Mouse (Mus musculus) liver, adult 2 months (tissue): ENCODE data around the gene Cap1. TPM values are rescaled to one million over a fixed set of nuclear protein-coding genes. Genes with fewer than 3 reads are reported as not detected.
A peak's percentile ranks its signal among the peaks of the same experiment; 100 is the strongest.

ENCODE experiments used
- DNase-seq: peaks from one replicate; pipeline ENCODE4 v3.0.0-alpha.2; 2011; ENCODE audit warnings: low read depth, low spot score; ENCODE audit errors: extremely low read depth
- H3K27ac ChIP-seq: fragments of 200-500 bp; replicated peaks from 2 replicates; pipeline ENCODE4 v1.5.1; 2012; ENCODE audit warnings: low read depth, mild to moderate bottlenecking, control low read depth, inconsistent platforms, low read length; ENCODE audit not compliant: insufficient read depth
- H3K27me3 ChIP-seq: fragments of 200-500 bp; 2 replicates; pipeline ENCODE4 v1.6.1; 2012; ENCODE audit warnings: mild to moderate bottlenecking, moderate library complexity, low read length, inconsistent platforms; ENCODE audit not compliant: control insufficient read depth, insufficient read depth
- H3K36me3 ChIP-seq: fragments of 200-500 bp; 2 replicates; pipeline ENCODE4 v1.6.1; 2012; ENCODE audit warnings: low read length, inconsistent platforms; ENCODE audit not compliant: control insufficient read depth, insufficient read depth
- H3K4me1 ChIP-seq: fragments of 200-500 bp; 2 replicates; pipeline ENCODE4 v1.6.1; 2011; ENCODE audit warnings: low read length; ENCODE audit not compliant: control insufficient read depth, insufficient read depth
- H3K4me3 ChIP-seq: fragments of 200-500 bp; 2 replicates; pipeline ENCODE4 v1.5.1; 2011; ENCODE audit warnings: low read depth, mild to moderate bottlenecking, control low read depth, low read length, moderate library complexity; ENCODE audit not compliant: insufficient read depth
- H3K79me2 ChIP-seq: fragments of 200-500 bp; 2 replicates; pipeline ENCODE4 v1.6.1; 2012; ENCODE audit warnings: inconsistent platforms, mild to moderate bottlenecking, low read length, moderate library complexity; ENCODE audit not compliant: control insufficient read depth, insufficient read depth
- H3K9ac ChIP-seq: fragments of 200-500 bp; 2 replicates; pipeline ENCODE4 v1.6.1; 2012; ENCODE audit warnings: low read depth, mild to moderate bottlenecking, control low read depth, inconsistent platforms, low read length
- CTCF ChIP-seq: fragments of 200-500 bp; IDR thresholded peaks from 2 replicates; pipeline ENCODE4 v1.5.1; 2011; ENCODE audit warnings: low read depth, low read length, control low read depth
- POLR2A ChIP-seq: fragments of 200-500 bp; IDR thresholded peaks from 2 replicates; pipeline ENCODE4 v1.6.1; 2011; ENCODE audit warnings: low read length, control low read depth; ENCODE audit not compliant: insufficient read depth; ENCODE audit errors: extremely low read depth
- WGBS: fragments of 180-500 bp; shearing (Covaris S2); methylation state at CpG from one replicate; pipeline ENCODE4 v1.1.7; 2018; 5-methylcytosine and 5-hydroxymethylcytosine counted together
- polyA plus RNA-seq: library from polyadenylated mRNA; depleted of rRNA; stranded (reverse); fragments of >200 nt; gene quantifications from 2 replicates; pipeline ENCODE4 v1.2.3, GENCODE M21; 2012
- total RNA-seq: library from RNA; depleted of rRNA; stranded (reverse); fragments of >200 nt; gene quantifications from 2 replicates; pipeline ENCODE4 v1.2.3, GENCODE M21; 2014

Cap1 gene
- total and polyA plus RNA-seq, 2 experiments: 38.2 to 52.6 TPM

DNA sequence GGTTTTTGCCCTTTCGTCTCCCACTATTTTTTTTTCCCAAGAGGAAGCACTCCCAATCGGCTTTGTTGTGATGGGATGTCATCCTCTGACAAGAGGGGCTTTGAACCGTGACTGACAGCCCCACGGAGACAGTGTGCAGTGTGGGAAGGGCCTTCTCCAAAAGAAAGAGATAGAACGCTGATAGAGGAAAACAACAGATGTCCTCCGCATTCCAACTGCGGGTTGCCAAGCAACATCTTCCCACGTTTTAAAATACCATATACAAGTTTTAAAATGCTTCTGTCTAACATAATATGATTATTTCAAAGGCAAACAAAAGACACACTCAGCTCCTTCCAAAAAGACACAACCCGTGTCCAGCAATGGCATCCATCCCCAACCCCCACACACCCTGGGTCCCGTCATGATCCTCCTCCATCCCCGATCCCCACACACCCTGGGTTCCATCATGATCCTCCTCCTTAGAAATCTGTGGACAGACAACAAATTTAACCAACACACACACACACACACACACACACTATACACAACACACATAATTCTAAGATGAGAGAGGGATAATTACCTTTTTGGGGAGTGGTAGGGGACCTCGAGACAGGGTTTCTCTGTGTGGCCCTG is 23.8 kb upstream of the Cap1 start:
- Histone ChIP-seq H3K9ac (no peak overlapping the region), H3K4me3 (no peak overlapping the region), H3K36me3 (no peaks in the 10 kb centered on the region), H3K79me2 (no peaks in the 10 kb centered on the region), H3K27ac (no peak overlapping the region), H3K27me3 (no peaks in the 10 kb centered on the region), H3K4me1 (no peaks in the 10 kb centered on the region)
- WGBS: 63% methylated on average over 12 of the region's 12 CpGs
- no peak for TF ChIP-seq CTCF
- TF ChIP-seq POLR2A: no peak
- no peak for DNase-seq

DNA sequence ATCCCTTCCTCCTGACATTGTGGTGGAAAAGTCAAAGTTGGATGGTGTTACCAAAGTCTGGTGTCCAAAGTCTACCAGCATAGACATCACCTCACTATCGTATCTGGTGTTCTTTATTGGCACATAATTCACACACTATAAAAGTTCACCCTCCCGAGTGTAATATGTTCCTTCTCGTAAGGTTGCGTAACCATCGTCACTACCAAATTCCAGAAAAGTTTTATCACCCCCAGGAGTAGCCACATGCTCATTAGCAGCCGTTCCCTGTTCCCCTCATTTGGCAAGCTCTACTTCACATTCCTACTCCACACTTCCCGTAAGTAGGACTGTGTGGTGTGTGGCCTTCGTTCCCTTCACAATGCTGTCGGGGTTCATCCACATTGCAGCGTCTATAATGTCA is 19.5 kb upstream of the Cap1 start:
- no peak for DNase-seq
- Histone ChIP-seq H3K9ac (no peak overlapping the region), H3K36me3 (no peaks in the 10 kb centered on the region), H3K27ac (no peak overlapping the region), H3K27me3 (no peaks in the 10 kb centered on the region), H3K4me3 (no peak overlapping the region), H3K4me1 (no peaks in the 10 kb centered on the region), H3K79me2 (no peaks in the 10 kb centered on the region)
- WGBS: 80% methylated on average over 10 of the region's 10 CpGs
- TF ChIP-seq CTCF: no peak
- no peak for TF ChIP-seq POLR2A

DNA sequence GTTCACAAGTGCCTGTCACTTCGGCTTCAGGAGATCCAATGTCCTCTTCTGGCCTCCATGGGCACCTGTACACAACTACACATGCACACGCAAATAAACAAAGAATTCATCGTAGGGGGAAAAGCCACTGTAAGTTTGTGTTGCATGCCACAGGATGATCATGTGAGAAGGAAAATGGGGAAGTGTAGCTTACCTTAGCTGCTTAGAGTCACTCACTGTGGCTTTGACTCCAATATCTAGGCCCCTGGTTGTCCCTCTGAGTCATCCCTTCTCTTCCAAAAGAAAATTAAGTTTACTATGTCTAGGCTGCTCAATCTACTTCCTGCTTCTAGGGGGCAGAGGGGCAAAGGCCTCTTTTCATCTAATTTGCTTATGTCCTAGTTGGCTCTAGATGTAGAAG is 17.9 kb upstream of the Cap1 start:
- Histone ChIP-seq H3K27ac (no peak overlapping the region), H3K79me2 (no peaks in the 10 kb centered on the region), H3K36me3 (no peaks in the 10 kb centered on the region), H3K9ac (no peak overlapping the region), H3K4me1 (no peaks in the 10 kb centered on the region), H3K4me3 (no peak overlapping the region), H3K27me3 (no peaks in the 10 kb centered on the region)
- no peak for DNase-seq
- 90% methylated on average over 3 of the region's 3 CpGs for WGBS
- TF ChIP-seq POLR2A (no peak), CTCF (no peak)

DNA sequence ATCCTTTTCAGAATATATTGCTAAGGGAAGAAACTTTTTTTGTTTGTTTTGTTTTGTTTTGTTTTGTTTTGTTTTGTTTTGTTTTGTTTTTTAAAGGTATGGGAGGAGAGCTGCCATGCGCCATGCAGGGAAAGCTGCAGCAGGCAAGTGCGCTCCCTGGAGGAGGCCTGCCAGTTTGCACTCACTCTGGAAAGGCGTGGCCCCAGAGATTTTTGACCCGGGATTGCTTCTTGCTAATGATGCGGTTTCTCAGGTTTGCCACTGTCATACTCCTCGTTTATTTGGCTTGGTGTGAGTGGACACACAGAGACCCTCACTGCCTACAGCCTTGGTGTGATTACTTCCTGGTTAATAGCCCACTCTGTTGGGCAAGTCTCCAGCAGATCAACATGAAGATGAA is 16.3 kb upstream of the Cap1 start:
- Histone ChIP-seq H3K27me3 (no peaks in the 10 kb centered on the region), H3K4me3 (no peak overlapping the region), H3K36me3 (no peaks in the 10 kb centered on the region), H3K4me1 (no peaks in the 10 kb centered on the region), H3K9ac (no peak overlapping the region), H3K27ac (no peak overlapping the region), H3K79me2 (no peaks in the 10 kb centered on the region)
- WGBS: 21% methylated on average over 6 of the region's 6 CpGs
- DNase-seq: no peak
- TF ChIP-seq POLR2A (no peak), CTCF (peak; percentile 73)

DNA sequence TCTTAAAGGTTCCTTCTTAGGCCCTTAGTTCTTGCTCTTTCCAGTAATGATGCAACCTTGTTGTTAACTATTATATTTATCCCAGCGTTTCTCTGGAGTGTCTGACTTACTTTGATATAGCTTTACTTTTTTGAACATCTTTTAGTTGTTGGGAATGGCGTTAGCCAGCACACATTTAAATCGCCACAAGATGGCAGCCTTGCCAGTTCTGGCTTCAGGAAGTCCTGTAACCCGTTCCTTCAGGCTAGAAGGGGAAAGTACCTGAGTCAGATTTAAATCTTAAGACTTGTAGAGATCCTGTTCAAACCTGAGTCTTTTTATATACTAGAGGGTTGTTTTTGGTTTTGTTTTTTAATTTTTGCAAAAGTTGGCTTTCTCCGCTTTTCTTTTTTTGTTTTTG is 12.5 kb upstream of the Cap1 start:
- H3K27ac ChIP-seq: no peak overlapping the region

DNA sequence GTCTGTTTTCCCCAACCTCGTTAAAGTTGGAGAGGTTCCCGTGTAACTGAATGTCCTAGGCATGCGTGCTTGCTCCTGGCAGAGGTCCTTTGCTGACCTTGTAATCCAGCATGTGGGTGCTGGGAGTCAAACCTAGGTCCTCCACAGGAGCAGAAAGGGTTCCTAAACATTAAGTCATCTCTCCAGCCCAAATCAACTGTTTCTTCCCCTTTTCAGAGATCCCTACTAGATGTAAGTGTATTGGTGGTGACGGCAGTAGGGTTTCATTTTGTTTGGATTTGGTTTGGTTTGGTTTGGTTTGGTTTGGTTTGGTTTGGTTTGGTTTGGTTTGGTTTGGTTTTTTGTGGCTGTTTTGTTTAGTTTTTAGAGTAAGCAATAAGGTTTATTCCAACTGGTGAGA is 11.9 kb upstream of the Cap1 start:
- Histone ChIP-seq H3K36me3 (no peaks in the 10 kb centered on the region), H3K79me2 (no peaks in the 10 kb centered on the region), H3K27ac (no peak overlapping the region), H3K4me3 (no peak overlapping the region), H3K4me1 (no peaks in the 10 kb centered on the region), H3K9ac (no peak overlapping the region), H3K27me3 (no peaks in the 10 kb centered on the region)
- no peak for DNase-seq
- WGBS: 67% methylated on average over 4 of the region's 4 CpGs
- TF ChIP-seq POLR2A (no peak), CTCF (no peak)

More for the DNA sequence above, 12.5 kb upstream of the Cap1 start:
- H3K79me2 ChIP-seq: no peaks in the 10 kb centered on the region
- WGBS: 15% methylated on average over 5 of the region's 5 CpGs
- peak; percentile 60 for DNase-seq
- TF ChIP-seq CTCF: peak; percentile 67; the same call in 1 of the 2 replicates
- TF ChIP-seq POLR2A: no peak
- H3K9ac ChIP-seq: no peak overlapping the region
- no peaks in the 10 kb centered on the region for H3K4me1 ChIP-seq
- no peaks in the 10 kb centered on the region for H3K36me3 ChIP-seq
- H3K27me3 ChIP-seq: no peaks in the 10 kb centered on the region
- H3K4me3 ChIP-seq: no peak overlapping the region
